Mouse (Mus musculus) MN1 (cell line): ENCODE results near the gene Kcnk3.
A peak's percentile ranks its signal among the peaks of the same experiment; 100 is the strongest.

Experiments
- DNase-seq: peaks from one replicate; pipeline ENCODE4 v3.0.0-alpha.2; 2016; ENCODE audit warnings: low spot score

Gene Kcnk3

DNA sequence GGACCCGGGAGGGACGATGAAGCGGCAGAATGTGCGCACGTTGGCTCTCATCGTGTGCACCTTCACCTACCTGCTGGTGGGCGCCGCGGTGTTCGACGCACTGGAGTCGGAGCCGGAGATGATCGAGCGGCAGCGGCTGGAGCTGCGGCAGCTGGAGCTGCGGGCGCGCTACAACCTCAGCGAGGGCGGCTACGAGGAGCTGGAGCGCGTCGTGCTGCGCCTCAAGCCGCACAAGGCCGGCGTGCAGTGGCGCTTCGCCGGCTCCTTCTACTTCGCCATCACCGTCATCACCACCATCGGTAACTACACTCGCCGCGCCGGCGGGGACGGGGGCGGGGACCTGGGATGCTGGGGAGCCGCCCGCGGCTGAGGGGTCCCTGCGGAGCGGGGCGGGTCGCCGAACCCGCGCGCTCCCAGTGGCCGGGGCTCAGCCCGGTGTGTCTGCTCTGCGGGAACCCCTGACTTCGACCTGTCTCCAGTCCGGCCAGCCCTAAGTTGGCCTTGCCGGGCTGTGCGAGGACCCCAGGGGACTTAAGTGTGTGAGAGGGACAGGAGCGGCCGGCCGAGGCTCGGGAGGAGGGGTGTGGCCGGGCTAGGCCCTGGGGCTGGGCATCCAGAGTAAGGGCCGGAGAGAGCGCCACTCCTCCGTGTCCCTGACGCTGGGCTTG is 465 bp downstream of the Kcnk3 start:
- DNase-seq = peak; percentile 69

GRCm38 (mm10) chr5:30589069-30589468 is 1.1 kb downstream of the Kcnk3 start:
- no peak for DNase-seq

- no peak for DNase-seq
Measured at GRCm38 (mm10) chr5:30589546-30589945, 1.6 kb downstream of the Kcnk3 start.

DNA sequence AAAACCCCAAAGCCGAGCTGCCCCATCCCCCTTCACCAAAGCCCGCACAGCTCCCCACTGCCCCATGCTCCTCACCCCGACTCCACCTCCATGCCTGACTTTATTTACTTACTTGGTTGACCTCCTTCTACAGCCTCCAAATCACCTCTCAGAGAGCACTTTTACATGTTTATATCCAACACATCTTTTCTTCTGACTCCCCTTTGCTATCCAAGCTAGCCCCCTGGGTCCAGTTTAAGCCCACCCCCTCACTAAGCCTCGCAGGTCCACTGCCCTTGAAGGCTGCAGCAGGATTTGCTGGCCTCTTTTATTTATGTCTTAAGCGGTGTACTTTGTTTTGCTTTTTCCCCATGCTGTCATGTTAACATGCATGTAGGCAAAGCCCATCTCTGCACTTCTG is 2.3 kb downstream of the Kcnk3 start:
- no peak for DNase-seq

- no peak for DNase-seq
Measured at GRCm38 (mm10) chr5:30591205-30591731, 3.3 kb downstream of the Kcnk3 start.

- DNase-seq = no peak
Measured at GRCm38 (mm10) chr5:30591786-30592185, 3.8 kb downstream of the Kcnk3 start.

- DNase-seq = no peak
Measured at GRCm38 (mm10) chr5:30592279-30592980, 4.5 kb downstream of the Kcnk3 start.

DNA sequence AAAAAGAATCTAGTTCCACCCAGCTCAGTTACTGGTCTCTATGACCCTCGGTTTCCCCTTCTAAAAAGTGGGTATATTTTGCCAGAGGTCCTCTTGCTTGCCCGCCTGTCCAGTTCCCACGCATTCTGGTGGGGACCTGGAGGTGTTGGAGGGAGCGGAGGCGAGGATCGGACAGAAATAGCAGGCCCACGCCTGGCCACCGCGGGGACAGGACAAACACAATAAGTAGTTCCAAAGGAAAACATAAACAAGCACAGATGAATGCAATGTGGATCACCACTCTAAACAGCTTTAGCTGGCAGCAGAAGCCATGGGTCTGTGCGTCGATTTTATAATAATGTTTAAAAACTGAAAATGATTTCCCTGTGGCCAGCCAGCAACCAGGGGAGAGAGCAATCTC is 5.4 kb downstream of the Kcnk3 start:
- no peak for DNase-seq

- DNase-seq = peak; percentile 45
Measured at GRCm38 (mm10) chr5:30593811-30594504, 6.0 kb downstream of the Kcnk3 start.

GRCm38 (mm10) chr5:30594953-30595560 is 7.1 kb downstream of the Kcnk3 start:
- DNase-seq = no peak

GRCm38 (mm10) chr5:30601397-30601796 is 13.4 kb downstream of the Kcnk3 start:
- peak; percentile 26 for DNase-seq

- no peak for DNase-seq
Measured at GRCm38 (mm10) chr5:30603255-30603654, 15.3 kb downstream of the Kcnk3 start.

DNA sequence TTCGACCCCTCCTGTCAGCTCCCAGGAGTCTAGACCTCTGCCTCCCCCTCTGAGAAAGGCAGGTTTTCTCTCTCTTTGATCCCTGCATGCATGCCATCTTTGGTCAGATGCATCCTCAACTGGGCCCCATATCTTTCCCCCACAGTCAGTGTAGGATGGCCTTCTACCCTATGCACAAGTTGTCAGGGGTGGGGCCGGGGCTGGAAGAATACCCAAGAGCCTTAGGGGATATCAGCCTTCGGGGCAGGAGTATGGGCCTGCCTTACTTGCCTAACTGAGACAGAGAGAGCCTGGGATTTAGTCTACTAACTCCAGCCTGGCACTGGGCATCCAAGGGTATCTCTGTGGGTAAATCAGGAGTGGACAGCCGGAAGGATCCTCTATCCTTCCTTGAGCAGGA is 16.0 kb downstream of the Kcnk3 start:
- DNase-seq = no peak

DNA sequence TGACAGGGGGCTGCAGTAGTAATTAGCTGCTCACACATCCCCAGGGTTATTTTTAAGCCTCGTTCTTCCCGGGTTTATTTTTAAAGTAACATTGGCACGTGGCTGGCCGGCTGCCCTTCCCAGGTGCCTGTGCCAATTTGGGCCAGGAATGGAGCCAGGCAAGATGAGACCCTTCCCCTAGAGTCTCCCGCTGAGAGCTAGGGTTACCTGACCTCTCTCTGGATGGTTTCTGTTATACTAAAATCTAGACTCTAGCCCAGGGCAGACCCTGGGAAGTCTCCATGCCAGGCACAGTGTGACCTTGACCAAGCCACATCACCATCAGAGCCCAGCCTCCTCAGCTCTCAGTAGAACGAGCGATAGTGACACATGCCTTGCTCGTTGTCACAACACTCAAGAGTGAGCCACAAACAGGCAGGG is 16.8 kb downstream of the Kcnk3 start:
- no peak for DNase-seq

DNA sequence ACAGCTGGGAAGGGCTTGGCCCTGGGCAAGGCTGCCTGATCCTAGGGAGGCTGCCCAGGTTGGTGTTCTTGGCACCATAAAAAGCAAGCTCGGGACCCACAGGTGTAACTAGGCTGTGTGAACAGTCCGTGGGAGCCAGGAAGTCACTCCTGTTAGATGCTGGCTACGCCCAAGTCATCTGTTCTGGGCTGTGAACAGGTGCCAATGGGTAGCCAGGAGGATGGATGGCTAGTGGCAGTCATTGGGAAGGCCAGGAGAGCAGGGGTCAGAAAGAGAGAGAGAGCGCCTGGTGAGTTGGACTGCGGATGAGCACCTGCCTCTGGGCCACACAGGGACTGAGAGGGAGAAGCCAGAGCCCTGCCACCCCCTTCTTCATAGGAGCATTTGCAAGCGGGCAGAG is 17.7 kb downstream of the Kcnk3 start:
- DNase-seq = no peak

- DNase-seq = no peak
Measured at GRCm38 (mm10) chr5:30606424-30607073, 18.6 kb downstream of the Kcnk3 start.

DNA sequence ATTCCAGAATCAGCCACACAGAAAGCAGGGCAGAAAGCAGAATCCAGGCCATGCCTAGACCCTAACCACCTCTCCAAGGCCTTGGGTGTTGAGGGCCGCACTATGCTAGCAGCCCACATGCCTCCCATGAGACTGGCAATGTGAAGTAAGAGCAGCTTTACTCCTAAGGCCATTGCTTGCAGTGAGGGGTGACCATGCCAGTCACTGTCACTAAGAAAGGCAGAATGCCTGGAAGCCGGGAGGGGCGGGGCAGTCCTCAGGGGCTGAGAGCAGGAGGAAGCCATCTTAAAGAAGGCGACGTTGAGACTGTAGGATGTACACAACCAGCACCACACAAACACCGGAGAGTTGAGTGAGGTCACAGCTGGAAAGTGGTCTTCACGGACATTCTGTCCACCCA is 21.1 kb downstream of the Kcnk3 start:
- DNase-seq = no peak

DNA sequence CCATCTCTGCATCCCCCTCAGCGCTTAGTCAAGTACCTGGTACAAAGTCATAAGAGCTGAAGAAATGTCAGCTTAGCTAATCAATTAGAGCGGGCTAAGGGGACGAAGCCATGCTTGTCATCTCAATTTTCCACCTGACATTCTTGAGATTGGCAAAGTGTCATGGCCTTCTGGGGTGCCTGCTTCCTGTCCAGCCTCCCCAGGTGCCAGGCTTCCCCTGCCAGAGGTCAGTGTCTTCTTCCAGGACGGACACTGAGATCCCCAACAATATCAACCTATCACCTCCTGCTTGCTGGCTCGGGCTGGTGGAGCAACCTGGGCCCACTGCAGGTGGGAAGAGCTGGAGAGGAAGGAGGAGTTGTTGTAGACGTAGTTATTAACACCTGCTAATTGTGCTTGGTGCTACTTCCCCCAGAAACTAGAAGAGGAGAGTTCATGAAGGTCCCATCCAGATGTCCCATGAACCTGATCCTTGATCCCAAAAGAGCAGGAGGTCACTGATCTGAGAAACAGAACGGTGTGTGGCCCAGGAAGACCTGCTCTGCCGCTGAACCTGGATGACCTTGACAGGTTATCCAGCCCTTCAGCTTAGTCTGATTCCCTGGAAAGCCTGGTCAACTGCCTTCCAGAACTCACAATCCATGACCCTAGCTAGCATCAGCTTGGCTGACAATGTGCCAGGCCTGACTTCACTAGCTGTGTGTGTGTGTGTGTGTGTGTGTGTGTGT is 22.1 kb downstream of the Kcnk3 start:
- DNase-seq = no peak

DNA sequence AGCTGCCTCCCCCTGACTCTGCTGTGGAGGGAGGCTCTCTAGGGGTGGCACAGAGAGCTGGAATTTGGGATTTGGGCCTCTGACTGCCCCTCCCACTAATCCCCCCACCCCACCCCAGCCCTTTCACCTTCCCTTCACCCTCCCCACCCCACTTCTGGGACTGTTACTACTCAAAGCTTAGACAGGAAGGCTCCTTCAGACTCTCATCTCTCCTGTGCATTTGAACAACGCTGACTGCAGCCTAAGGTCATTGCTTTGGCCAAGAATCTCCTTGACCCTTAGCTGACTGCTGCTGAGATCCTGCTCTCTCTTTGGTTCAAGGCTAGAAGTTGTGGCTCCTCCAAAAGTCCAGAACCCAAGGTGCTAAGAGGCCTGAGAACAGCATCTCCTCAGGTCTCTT is 23.1 kb downstream of the Kcnk3 start:
- DNase-seq = no peak

GRCm38 (mm10) chr5:30611689-30612088 is 23.7 kb downstream of the Kcnk3 start:
- no peak for DNase-seq

DNA sequence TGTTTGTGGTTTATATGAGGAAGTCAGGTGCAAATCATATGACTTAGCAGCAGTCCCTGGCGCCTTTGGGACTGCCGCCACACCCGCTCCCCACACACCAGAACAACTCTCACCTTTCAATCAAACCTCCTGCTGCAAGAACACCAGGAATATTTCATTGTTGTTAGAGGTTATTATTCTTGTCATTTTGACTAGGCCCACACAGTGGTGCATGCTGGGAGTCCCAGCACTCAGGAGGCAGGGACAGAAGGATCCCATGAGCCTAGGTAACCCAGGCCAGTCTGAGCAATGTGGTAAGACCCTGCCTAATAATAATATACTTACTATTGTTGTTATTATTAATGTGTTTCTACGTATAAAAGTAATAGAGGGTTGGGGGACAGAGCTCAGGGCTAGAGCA is 24.6 kb downstream of the Kcnk3 start:
- no peak for DNase-seq
